Mouse (Mus musculus) macrophage (primary cell): ENCODE results near the gene Nprl3. TPM values are rescaled to one million over a fixed set of nuclear protein-coding genes. Genes with fewer than 3 reads are reported as not detected.
"Not testable (repeated sequence)": the region's sequence is repeated elsewhere in the genome, so short reads cannot be mapped to it uniquely, and the experiment has no call there.

Source experiments
- H3K27ac ChIP-seq: fragments of 350-480 bp; formaldehyde crosslinking; 2 replicates; pipeline ENCODE4 v1.9.0; 2021
- H3K36me3 ChIP-seq: fragments of 350-480 bp; formaldehyde crosslinking; 2 replicates; pipeline ENCODE4 v1.9.0; 2021; ENCODE audit errors: inconsistent target
- H3K4me3 ChIP-seq: fragments of 350-480 bp; formaldehyde crosslinking; 2 replicates; pipeline ENCODE4 v1.9.0; 2021; ENCODE audit errors: inconsistent target
- H3K79me2 ChIP-seq: fragments of 350-480 bp; formaldehyde crosslinking; 2 replicates; pipeline ENCODE4 v1.9.0; 2021; ENCODE audit errors: inconsistent target
- WGBS: methylation state at CpG from one replicate; pipeline ENCODE4 v1.1.7; 2026; ENCODE audit warnings: inconsistent platforms; ENCODE audit not compliant: missing documents; 5-methylcytosine and 5-hydroxymethylcytosine counted together
- polyA plus RNA-seq: library from polyadenylated mRNA; stranded (reverse); fragments of 250-400 nt; gene quantifications from 3 replicates; pipeline ENCODE4 v1.2.4, GENCODE M21; 2018; ENCODE audit warnings: inconsistent platforms
- total RNA-seq, 78 experiments: library from RNA; depleted of rRNA; stranded (reverse); fragments of 250-400 nt; gene quantifications; 1 replicate in 9 of 78; 2 replicates in 24 of 78; 3 replicates in 43 of 78; 4 replicates in 2 of 78; pipeline ENCODE4 v1.2.4; 2018; ENCODE audit warnings: inconsistent platforms in 56 of 78

The Nprl3 gene
- total RNA-seq (2018; cell fraction: chromatin; rRNA removed): 100 to 1,000 TPM in 9 of 26 experiments, 10 to 100 TPM in 17; 27.5 to 149 (median 85.2) TPM
- total RNA-seq (2018; cell fraction: cytosol; rRNA removed): 10 to 100 TPM in 4 of 26 experiments, 1 to 10 TPM in 22; 4.0 to 13.4 (median 7.6) TPM
- total RNA-seq (2018; cell fraction: nucleus; rRNA removed): 10 to 100 TPM; 10.6 to 78.2 (median 34.5) TPM
- 7.4 to 12.0 TPM (median 10.5 TPM) in 3 replicates for polyA plus RNA-seq

DNA sequence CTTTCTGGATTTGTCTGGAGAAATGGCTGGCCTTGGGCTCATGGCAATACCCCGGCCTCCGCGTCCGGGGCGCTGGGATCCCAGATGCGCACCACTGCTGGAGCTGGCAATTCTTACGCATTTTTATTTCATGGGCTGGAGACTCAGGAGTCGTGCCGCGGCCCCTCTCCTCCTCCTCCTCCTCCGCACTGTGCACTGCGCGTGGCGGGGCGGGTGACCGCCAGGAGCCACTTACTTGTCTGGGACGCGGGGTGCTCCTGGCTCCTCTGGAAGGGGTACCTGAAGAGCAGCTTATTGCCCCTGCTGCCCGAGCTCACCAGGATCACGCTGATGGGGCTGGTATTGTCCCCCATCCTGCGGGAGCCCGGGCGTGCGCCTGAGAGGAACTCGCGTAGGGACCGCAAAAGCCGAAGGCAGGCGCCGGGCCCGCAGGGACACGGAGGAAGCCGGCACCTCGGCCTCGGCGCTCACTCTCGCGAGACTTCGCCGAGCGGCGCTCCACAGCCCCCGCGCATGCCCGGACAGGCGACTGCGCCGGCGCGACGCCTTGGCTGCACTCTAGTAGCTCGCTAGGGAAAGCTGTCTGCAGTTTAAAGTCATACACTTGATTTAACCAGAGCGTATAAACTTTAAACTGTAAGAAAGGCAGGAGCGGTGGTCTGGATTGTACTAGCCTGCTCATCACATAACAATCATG, at the start of gene Nprl3:
Gene Nprl3 (minus strand): TSS at position 520 of the 697 bp plus-strand sequence.
- Histone ChIP-seq H3K36me3 (no peaks in the 10 kb centered on the region; the same call in 1 of the 2 replicates), H3K79me2 (peaks cover 30% of the 10 kb centered on the region), H3K27ac (peak within 1 kb of the TSS; percentile 52), H3K4me3 (peak within 1 kb of the TSS; percentile 83)
- WGBS: 0% methylated on average over 50 of the region's 54 CpGs

DNA sequence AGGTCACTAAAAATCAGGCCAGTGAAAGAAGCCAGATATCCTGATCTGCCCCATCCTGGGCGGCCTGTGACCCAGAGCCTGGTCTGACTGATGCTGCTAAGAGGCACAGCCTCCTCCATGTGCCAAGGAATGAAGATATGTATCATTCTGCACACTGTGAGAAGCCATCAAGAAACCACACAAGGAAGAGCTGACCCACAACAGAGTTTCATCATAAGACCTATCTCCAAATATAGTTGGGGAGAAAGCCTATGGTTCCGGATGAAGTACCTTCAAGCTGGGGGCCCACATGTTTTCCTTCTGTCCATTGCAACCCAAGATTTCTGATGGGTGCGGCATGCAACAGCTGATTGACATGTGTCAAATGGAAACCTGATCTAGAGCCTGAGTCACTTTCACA, 48.5 kb upstream of the Nprl3 start:
- Histone ChIP-seq H3K36me3 (no peaks in the 10 kb centered on the region), H3K4me3 (no peak overlapping the region), H3K79me2 (no peaks in the 10 kb centered on the region), H3K27ac (no peak overlapping the region)
- WGBS: 68% methylated on average over 3 of the region's 3 CpGs

DNA sequence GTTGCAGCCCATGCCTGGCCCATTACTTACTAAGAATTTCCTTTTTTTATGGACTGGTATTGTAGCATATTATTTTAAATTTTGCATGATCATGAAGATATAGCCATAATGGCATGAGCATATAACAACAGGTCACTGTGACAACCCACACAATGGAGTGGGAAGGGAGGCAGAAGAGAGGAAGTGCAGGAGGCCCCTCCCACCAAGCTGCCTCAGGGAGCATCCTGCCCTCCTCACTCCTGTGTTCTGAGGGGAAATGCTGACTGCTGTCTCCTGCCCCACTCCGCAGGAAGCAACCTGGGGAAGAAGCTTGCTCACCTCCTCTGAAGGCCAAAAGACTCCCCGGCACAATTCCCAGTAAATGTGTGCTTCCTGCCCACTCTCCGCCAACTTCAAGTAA, 42.4 kb upstream of the Nprl3 start:
- Histone ChIP-seq H3K36me3 (no peaks in the 10 kb centered on the region), H3K27ac (no peak overlapping the region), H3K4me3 (no peak overlapping the region), H3K79me2 (no peaks in the 10 kb centered on the region)
- WGBS: 75% methylated on average over 3 of the region's 3 CpGs

- Histone ChIP-seq H3K79me2 (no peaks in the 10 kb centered on the region), H3K27ac (no peak overlapping the region), H3K4me3 (no peak overlapping the region), H3K36me3 (no peaks in the 10 kb centered on the region)
- 85% methylated on average over 4 of the region's 4 CpGs for WGBS
Observed at GRCm38 (mm10) chr11:32309446-32309845, 41.9 kb upstream of the Nprl3 start.

GRCm38 (mm10) chr11:32307006-32307405, 39.5 kb upstream of the Nprl3 start:
- Histone ChIP-seq H3K79me2 (no peaks in the 10 kb centered on the region), H3K27ac (no peak overlapping the region), H3K4me3 (no peak overlapping the region), H3K36me3 (no peaks in the 10 kb centered on the region)
- WGBS: 70% methylated on average over 1 of the region's 1 CpGs

GRCm38 (mm10) chr11:32303455-32303854, 35.9 kb upstream of the Nprl3 start:
- 82% methylated on average over 1 of the region's 1 CpGs for WGBS

DNA sequence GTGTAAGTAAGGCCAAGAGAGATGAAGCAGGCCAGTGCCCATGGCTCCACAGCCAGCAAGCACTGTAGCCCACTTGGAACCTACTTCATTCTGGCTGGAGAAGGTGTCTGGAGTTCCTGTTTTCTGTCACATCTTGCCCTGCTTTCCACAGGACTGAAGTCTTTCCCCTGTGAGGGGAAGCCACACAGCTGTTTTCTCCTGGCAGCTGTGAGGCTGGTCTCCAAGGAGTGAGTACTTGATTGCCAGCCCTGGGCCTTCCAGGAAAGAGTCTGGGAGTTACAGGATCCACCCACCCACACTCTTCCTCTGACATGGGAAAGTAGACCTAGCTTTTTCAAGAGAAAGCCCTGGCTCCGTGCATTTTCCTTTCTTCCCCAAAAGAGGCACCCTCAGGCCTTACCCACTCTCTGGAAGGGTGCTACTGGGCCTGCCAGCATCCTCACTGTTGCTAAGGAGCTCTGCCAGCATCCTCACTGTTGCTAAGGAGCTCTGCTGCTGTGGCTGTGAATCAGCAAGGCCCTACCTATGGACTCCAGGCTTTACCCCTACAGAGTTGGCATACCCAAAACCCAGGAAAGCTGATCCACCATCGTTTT, 35.4 kb upstream of the Nprl3 start:
- Histone ChIP-seq H3K79me2 (no peaks in the 10 kb centered on the region), H3K27ac (no peak overlapping the region), H3K36me3 (no peaks in the 10 kb centered on the region), H3K4me3 (no peak overlapping the region)
- 52% methylated on average over 2 of the region's 2 CpGs for WGBS

More at GRCm38 (mm10) chr11:32303455-32303854, 35.9 kb upstream of the Nprl3 start:
- H3K4me3 ChIP-seq: no peak overlapping the region
- no peak overlapping the region for H3K27ac ChIP-seq
- no peaks in the 10 kb centered on the region for H3K36me3 ChIP-seq
- H3K79me2 ChIP-seq: no peaks in the 10 kb centered on the region

- no peak overlapping the region for H3K4me3 ChIP-seq
- 73% methylated on average over 1 of the region's 1 CpGs for WGBS
- H3K36me3 ChIP-seq: no peaks in the 10 kb centered on the region
- H3K27ac ChIP-seq: no peak overlapping the region
- H3K79me2 ChIP-seq: no peaks in the 10 kb centered on the region
Observed at GRCm38 (mm10) chr11:32301506-32301905, 34.0 kb upstream of the Nprl3 start.

- Histone ChIP-seq H3K79me2 (no peaks in the 10 kb centered on the region), H3K36me3 (no peaks in the 10 kb centered on the region), H3K27ac (no peak overlapping the region), H3K4me3 (no peak overlapping the region)
- 42% methylated on average over 13 of the region's 17 CpGs for WGBS
Observed at GRCm38 (mm10) chr11:32300279-32301267, 33.1 kb upstream of the Nprl3 start.

GRCm38 (mm10) chr11:32299865-32300264, 32.4 kb upstream of the Nprl3 start, which contains the start of gene Hbq1a:
TSS of gene Hbq1a (plus strand) at chr11:32300069.
- not testable (repeated sequence) for H3K79me2 ChIP-seq, H3K36me3 ChIP-seq, H3K4me3 ChIP-seq, H3K27ac ChIP-seq
- 10% methylated on average over 16 of the region's 16 CpGs for WGBS

DNA sequence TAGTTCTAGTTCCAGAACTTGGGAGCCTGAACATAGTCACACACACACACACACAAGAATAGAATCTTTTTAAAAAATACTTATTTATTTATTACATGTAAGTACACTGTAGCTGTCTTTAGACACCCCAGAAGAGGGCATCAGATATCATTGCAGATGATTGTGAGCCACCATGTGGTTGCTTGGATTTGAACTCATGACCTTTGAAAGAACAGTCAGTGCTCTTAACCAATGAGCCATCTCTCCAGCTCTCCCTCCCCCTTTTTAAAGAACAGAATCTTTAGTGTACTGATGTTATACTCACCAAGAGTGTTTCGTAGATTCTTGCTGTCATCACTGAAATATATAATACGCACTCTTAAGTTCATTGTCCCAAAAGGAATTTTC, 31.0 kb upstream of the Nprl3 start:
- Histone ChIP-seq H3K4me3 (no peak overlapping the region), H3K36me3 (no peaks in the 10 kb centered on the region), H3K79me2 (no peaks in the 10 kb centered on the region), H3K27ac (no peak overlapping the region)
- WGBS: 100% methylated on average over 2 of the region's 2 CpGs

DNA sequence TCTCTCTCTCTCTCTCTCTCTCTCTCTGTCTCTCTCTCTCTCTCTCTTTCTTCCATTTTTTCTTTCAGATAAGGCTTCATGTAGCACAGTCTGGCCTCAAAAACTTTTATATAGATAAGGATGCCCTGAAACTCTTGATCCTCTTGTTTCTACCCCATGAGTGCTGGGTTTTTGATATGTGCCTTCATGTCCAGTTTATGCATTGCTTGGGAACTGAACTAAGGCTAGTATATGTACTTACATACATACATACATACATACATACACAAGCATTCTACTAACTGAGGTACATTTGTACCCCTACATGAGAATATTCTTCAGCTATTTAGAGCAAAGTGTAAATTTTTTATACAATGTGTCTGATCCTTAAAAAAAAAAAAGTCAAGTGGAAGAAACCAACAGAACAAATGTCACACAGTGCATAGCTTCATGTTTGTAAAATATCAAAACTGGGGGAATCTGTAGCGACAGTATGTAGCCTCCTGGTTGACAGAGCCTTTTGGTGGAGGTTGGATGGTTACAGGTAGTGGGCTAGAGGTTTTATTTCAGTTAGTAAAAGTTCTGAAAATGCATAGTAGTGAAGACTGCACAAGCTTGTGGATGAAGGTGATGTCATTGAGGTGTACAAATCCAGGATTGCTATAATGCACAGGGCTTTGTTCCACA, 30.5 kb upstream of the Nprl3 start:
- H3K36me3 ChIP-seq: no peaks in the 10 kb centered on the region
- no peaks in the 10 kb centered on the region for H3K79me2 ChIP-seq
- no peak overlapping the region for H3K27ac ChIP-seq
- WGBS: 100% methylated on average over 1 of the region's 1 CpGs
- no peak overlapping the region for H3K4me3 ChIP-seq

DNA sequence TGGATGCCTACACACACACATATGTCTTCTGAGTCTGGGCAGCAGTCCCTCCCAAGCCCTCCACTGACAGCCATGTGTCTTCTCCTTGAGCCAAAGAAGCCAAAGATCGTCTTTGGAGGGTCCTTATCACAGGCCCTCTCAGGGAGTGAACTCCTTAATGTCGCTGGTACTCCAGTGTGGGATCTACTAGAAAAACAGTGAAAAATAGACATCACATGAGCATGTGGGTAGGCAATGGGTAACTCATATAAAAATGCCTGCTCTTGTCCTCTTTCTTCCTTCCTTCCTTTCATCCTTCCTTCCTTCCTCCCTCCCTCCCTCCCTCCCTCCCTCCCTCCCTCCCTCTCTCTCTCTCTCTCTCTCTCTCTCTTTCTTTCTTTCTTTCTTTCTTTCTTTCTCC, 29.9 kb upstream of the Nprl3 start:
- H3K36me3 ChIP-seq, H3K79me2 ChIP-seq, H3K27ac ChIP-seq, H3K4me3 ChIP-seq: not testable (repeated sequence)
- WGBS: 71% methylated on average over 1 of the region's 2 CpGs

DNA sequence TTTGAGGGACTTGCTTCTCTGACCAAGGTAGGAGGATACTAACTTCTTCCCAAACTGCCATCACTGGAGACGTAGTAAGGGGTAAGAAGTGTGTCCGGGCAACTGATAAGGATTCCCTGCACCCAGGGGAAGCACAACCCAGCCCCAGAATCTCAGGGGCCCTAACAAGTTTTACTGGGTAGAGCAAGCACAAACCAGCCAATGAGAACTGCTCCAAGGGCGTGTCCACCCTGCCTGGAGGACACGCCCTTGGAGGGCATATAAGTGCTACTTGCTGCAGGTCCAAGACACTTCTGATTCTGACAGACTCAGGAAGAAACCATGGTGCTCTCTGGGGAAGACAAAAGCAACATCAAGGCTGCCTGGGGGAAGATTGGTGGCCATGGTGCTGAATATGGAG, 28.7 kb upstream of the Nprl3 start, which contains the start of gene Hba-a2:
Gene Hba-a2 (plus strand): TSS at position 287 of the 400 bp plus-strand sequence.
- not testable (repeated sequence) for H3K79me2 ChIP-seq, H3K27ac ChIP-seq, H3K4me3 ChIP-seq, H3K36me3 ChIP-seq
- no CpG with 5 or more reads among the region's 4 CpGs for WGBS
